Mouse (Mus musculus) embryo, embryonic 10.5 days (tissue): ENCODE data around the gene Syngap1.

ENCODE experiments used
- DNase-seq: peaks from one replicate; pipeline ENCODE4 v3.0.0-alpha.2; 2015; ENCODE audit warnings: low spot score

Syngap1 gene

DNA sequence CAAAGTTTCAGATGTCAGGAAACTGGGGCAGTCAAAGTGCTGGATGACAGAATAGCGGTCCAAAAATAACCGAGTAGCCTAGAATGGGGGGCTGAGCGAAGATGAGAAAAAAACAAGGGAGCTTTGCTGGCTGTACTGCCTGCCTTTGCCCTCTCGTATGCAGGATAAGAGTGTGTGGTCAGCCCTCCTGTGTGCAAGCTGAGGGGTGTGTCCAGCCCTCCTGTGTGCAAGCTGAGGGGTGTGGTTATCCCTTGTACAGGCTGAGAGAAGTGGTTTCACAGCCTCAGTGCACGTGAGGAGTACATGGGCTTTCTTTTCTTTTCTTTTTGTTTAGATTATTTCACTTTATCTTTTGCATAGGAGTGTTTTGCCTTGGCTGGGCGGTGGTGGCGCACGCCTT, 54.5 kb downstream of the Syngap1 start:
- no peak for DNase-seq

DNA sequence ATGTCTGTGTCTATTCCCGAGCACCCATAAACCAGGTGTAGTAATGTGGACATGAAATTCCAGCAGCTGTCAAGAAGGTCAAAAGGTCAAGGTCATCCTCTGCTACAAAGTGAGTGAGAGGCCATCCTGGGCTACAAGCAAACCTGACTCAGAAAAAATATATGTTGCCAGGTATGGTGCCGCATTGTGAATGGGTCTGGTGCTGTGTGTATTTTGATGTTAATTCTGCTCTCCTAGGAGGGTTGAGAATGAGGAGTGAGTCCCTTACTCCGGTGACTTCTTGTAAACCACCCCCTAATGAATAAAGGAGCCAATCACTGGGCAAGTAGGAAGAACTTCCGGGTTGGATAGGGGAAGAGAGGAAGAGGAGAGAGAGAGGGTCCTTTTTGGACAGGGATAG, 56.6 kb downstream of the Syngap1 start:
- no peak for DNase-seq

DNA sequence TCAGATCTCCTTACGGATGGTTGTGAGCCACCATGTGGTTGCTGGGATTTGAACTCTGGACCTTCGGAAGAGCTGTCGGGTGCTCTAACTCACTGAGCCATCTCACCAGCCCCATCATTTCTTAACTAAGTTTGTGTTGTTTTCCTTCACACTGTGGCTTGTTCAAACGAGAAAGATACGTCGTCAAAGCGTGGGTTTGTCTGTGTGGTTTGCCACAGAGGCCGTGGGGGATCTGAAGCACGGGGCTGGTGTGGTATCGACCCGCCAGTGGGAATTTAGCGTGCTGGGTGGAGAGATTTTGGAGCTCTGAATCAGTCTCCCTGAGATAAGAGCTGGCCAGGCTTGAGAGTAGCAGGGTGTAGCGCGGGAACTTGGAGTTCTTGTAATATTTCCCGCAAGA, 57.2 kb downstream of the Syngap1 start:
- no peak for DNase-seq

DNA sequence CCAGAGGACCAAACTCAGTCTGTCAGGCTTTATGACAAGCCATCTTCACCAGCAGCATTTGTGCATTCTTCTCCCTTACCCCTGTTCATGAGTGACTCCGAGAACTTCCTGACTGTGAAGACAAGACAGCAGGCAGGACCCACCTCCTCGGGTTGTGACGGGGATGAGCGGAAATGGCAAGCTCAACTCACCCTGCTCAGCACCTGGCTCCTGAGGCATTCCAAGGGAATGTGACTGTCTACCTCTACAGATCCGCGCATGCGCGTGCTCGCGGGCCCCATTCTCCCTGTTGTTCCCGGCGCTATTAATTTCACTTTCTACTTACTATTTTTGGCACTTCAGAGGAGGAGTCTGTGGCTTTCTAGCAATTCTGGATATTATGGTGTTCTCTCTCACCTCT, 58.9 kb downstream of the Syngap1 start:
- DNase-seq: no peak

DNA sequence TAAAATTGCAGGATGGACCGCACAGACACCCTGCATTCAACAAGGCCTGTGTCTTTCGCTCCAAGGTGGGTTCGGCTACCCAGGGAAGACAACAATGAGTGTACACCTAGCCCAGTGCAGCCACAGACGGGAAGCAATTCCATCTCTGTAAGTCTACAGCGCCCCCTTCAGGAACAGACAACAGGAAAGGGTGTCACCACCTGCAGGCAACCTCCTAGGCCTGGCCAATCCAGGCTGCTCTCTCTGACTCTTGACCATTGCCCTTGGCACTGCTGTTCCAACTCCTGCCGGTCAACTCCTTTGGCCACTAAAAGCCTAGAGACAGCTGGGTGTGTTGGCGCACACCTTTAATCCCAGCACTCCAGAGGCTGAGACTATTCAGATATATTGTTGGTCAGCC, 60.1 kb downstream of the Syngap1 start:
- DNase-seq: no peak

DNA sequence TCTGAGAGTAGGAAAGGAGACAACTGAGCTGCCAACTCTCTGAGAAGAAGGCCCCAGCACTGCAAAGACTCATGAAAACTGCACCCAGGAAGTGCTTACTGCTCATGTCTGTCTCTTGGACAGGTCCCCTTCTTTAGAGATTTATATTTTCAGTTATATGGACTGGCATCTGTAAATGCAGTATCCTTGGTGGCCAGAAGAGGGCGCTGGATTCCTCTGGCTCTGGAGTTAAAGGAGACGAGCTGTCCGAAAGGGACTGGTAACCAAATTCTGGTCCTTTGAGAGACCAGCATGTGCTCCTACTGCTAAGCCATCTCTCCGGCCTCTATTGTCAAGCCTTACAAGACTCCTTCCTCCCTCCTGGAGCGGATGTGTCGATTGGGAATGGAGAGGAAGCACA, 60.8 kb downstream of the Syngap1 start:
- peak; percentile 54 for DNase-seq

DNA sequence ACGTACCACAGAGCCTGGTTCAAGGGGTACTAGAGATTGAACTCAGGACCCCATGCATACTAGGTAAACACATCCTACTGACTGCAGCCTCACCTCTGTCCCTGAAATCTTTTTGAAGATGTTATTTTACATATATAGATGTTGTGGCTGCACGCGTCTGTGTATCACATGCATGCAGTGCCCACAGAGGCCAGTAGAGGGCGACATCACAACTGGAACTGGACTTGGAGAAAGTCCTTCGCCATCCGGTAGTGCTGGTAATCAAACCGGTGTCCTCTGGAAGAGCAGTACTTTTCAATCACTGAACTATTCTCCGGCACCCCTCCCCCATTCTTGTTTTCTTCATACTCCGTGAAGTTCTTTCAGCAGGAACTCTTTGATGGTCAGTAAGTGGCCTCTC, 63.4 kb downstream of the Syngap1 start:
- peak; percentile 81 for DNase-seq

DNA sequence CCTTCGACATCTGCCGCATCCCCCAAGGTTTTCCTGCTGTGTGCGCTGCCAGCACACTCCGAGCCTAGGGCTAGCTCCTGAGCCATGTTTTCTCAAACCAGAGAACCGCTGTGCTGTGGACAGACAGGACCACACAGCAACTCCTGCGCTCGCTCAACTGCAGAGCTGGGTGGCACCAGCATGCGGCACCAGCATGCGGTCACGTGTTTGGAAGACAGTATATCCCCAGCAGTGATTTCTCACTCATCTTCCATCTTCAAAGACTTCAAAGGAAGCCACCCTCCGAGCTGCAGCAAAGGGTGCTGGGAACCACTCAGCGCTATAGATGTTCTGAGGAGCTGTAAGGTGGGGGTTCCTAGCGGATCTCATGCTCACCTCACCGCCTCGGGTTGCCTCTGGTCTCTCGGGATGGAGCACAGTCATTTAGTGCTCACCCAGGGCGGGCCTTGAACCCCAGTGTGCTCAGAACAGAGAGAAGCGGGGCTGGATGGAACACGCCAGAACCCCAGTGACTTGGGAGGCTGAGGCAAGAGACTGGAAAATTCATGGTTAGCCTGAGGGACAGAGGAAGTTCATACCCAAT, 63.9 kb downstream of the Syngap1 start:
- no peak for DNase-seq

DNA sequence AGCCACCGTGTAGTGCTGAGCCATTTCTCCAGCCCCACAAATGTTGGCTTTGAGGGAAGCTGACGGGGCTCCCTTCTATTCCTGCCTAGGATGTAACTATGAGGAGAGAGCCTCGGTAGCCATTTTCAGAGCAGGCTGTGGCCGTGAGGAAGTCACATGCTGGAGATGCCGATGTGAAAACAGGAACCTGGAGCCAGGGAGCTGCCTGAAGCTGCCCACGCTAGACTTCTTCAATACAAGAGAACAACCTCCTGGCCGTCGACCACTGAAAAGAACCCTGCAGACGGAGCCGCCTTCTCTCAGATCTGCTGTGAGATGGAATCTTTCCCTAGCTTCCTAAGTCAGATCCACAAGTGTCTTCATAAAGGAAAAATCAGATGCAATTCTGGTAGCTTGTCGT, 64.6 kb downstream of the Syngap1 start:
- DNase-seq: no peak

DNA sequence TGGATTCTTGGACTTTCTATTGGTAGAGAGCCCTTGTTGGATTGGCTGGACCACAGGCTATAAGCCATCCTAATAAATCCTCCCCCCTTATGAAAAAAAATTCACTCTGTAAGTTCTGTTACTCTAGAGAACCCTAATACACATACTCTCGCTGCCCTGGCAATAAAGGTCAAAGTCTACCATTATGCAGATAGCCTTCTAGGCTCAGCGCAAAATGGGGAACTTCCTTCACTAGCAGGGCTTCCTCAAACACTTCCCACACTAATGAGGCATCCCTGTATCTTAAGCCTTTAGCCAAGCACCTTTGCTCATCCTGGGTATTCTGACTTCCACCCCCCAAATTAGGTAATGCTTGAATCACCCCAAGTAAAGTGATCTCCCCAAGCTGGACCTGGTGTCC, 67.2 kb downstream of the Syngap1 start:
- no peak for DNase-seq

DNA sequence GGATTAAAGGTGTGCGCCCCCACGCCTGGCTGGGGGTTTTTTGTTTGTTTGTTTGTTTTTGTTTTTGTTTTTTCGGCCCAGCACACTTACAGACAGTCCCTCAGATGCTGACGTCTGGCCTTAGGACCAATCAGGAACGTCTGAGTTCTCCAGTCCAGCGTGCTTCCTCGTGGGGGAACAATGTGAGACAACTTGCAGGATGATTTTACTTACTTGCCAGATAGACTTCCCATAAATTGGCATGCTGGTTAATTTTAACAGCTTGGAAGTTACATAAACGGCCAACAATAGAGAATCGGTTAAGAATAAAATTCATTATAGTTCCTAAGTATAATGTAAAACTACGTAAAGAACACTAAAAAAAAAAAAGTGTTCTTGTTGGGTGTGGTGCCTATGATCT, 70.1 kb downstream of the Syngap1 start:
- DNase-seq: no peak

DNA sequence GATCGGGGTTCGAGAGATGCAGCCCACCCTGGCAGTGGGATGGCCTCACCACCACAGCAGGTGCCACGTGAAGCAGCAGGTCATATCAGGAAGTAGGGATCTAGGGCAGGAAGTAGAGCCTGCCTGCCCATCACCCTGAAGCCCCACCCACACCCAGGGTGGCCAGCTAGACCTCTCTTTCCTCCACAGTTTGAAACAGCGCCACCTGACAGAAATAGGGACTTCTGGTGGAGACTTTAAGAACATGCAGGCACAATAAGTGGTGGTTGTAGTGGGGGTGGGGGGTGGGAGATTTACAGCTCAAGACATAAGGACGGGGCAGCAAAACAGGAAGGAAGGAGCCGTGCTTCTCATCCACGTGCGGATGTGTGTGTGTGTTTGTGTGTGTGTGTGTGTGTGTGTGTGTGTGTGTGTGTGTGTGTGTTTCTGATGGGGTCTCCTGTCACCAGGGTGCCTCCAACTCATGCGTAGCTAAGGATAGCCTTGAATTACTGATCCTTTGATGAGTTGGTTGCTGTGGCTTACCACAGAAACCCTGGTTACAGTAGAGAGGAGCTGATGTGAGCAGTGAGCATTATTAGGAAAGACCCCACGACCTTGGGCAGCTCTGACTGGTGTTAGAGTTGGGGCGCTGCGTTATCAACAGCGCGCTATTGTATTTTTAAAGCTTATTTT, 71.1 kb downstream of the Syngap1 start:
- no peak for DNase-seq

DNA sequence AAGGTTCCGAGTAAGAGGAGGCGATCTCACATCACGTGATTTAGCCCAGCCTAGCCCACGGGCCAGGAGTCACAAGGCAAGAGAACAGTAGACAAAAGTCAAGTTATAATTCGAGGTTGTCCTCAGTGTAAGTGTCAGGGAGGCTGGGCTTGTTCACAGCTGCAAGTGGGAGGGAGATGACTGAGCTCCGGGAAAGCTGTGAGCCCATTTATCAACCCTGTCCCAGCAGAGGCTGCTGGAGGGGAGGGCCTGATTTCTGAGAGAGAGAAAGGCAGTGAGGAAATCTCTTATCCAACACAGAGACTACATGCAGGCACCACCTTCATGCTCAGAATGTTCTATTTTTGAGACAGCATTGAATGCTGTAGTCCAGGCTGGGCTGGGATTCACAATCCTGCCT, 71.9 kb downstream of the Syngap1 start:
- DNase-seq: peak; percentile 31

DNA sequence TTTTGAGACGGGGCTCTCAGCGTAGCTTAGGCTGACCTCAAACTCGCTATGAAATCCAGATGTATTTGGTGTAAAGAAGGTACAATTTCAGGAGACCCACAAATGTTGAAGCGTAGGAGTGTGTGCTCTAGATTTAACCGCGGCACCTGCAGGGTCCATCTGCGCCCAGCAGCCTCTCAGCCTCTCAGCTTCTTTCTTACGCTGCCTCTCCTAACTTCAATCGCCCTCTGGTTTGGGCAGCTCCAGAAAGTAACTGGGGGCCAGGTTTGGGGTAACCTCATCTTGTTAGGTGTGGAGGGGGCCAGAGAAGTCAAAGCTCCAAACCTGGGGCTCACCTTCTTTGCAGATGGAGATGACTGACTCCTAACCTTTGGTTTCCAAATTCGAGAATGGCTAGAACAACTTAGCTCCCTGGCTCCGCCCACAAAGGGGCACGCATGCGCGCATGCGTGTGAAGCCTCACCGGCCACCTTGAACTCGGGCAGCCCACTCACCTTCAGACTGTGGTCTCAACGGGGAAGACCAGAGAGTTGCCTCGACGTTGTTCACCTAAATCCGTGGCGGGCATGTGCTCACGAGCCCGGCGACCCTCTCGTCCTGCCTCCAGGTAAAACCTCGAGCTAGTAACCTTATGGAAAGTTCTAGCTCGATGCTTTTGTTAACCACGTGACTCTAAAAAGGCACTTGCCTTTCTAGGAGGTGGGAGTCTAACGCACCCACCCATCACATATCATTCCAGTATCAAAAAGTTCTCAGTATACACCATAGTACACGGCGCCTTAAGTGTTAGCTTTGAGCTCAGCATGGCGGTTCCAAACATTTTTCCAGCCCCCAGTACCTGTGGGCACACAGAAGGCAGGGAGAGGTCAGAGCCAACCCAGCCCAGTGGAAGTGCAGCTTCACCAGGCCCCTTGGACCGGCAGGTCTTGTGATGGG, 76.8 kb downstream of the Syngap1 start:
- peak; percentile 95 for DNase-seq

DNA sequence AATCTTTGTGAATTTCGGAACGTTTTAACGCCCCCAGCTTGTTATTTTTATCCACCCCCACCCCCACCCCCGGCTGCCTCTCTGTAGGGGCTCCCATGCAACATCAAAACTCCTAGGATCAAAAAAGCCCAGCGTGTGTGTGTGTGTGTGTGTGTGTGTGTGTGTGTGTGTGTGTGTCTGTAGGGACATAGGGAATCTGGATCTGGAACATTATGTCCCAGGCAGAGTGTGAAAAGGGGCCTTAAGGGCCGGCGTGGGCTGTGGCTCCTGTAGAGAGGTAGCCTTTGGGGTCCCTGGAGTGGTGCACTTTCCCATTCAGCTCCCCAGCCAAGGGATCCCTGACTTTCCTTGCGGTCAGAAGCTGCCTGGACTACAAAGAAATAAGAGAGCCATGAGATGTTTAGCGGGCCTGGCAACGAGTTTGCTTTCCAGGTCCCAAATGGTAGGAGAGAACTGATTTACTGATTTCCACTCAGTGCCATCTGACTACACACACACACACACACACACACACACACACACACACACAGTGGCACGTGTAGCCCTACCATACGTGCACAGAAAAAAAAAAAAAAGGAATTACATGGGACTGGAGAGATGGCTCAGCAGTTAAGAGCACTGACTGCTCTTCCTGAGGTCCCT, 77.6 kb downstream of the Syngap1 start:
- no peak for DNase-seq

DNA sequence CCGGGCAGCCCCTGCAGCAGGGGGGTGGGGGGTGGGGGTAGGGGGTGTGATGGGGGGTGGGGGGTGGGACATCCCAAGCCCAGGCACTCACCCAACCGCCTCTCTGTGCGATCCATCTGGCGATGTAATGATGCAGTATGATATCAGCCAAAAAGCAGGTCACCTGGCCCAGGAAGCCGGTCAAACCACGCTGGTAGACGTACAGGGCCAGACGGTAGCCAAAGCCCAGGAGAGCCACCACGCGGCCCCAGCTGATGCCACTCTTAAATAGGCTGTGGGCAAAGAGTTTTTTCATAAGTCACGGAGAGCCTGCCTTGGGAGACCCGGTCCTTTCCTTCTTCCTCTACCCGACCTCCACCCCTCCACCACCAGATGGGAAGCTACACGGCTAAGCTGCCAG, 80.0 kb downstream of the Syngap1 start:
- DNase-seq: no peak

DNA sequence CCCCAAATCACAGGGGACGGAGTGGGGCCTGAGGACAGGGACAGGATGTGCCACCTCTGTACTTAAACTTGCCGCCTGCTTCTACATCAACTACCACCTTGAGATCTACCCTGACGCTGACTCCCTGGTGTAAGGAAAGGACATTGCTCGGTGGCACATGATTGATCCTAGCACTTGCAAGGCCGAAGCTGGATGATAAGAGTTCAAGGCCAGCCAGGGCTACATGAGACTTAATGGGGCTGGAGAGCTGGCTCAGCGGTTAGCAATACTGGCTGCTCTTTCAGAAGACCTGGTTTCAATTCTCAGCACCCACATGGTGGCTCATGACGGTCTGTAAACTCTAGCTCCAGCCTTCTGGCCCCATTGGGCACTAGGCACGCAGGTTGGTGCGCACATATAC, 80.7 kb downstream of the Syngap1 start:
- DNase-seq: no peak
